Mouse (Mus musculus) gastrocnemius, adult 18-20 months (tissue): Measurements from ENCODE around the gene Gm10663. TPM values are rescaled to one million over a fixed set of nuclear protein-coding genes. Genes with fewer than 3 reads are reported as not detected.

Experiments used
- DNase-seq: peaks from one replicate; pipeline ENCODE4 v3.0.0; 2021; ENCODE audit warnings: low spot score
- long read RNA-seq, 2 experiments: library from polyadenylated mRNA; stranded (forward); transcript quantifications; one replicate each; pipeline ENCODE4 v2.0.0; 2021
- total RNA-seq, 2 experiments: library from RNA; stranded (reverse); gene quantifications; 2 replicates each; pipeline ENCODE4 v1.2.3; 2021

Gene Gm10663
- not detected for total RNA-seq
- long read RNA-seq, experiment 1 = 0 reads
- long read RNA-seq, experiment 2 = 0 reads

DNA sequence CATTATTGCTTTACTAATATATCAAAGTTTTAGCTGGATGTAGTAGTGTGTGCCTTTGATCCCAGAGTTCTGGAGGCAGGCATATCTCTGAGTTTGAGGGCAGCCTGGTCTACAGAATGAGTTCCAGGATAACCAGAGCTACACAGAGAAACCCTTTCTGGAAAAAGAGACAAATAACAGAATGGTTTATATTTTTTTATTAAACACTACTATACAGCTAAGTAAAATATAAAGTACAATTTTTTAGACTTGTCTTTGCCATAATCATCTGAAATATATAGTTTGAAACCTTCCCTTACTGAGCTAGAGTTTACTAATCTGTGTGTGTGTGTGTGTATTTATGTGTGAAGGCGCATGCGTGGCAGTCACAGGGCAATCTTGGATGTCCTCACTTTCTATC, at the start of gene Gm10663:
TSS of gene Gm10663 (plus strand) at position 301 of the 400 bp plus-strand sequence.
- DNase-seq = no peak

DNA sequence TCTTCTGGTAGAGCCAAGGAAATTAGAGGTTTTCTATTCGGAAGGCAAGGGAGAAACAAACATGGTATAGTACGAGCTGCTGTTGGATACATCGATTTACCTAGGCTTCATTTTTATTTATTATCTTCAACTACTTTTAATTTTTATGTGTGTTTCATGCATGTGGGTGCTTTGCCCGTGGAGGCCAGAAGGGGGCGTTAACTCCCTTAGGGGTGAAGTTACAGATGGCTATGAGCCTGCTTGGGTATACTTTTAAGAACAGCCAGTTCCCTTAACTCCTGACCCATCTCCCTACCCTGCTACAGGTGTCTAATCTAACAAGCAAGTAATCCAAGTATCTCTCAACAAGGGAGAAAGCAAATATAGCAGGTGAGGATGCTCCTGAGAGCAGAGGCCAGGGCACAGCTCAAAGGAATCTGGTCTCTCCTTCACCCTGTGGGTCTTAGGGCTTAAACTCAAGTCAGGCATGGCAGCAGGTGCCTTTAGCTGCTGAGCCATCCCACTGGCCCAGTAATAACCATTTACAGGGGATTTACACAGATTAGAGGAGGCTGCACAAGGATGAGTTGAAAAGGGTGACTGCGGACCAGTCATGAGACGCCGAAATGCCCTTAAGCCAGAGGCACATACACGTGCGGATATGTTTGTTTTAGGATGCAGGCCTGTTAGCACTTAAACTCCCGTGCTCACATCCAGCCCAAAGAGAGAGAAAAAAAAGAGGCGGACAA, 45.7 kb upstream of the Gm10663 start:
- no peak for DNase-seq

DNA sequence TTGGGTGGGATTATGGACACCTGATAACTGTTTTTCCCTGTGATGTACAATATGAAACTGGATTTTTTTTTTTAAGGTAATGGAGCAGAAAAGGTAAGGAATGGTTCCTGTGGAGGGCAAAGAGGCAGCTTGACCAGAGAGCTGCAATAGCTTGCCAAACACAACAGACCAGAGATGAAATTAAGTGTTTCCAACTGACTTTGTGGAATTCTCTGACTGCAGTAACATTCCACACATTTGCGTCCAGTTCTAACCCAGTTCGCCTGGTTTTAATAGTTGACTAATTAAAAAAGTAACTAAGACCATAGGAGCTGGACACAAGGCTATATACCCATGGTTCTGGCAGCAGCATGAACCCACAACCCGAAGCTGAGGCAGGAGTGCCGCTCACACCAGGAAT, 45.1 kb upstream of the Gm10663 start:
- no peak for DNase-seq

DNA sequence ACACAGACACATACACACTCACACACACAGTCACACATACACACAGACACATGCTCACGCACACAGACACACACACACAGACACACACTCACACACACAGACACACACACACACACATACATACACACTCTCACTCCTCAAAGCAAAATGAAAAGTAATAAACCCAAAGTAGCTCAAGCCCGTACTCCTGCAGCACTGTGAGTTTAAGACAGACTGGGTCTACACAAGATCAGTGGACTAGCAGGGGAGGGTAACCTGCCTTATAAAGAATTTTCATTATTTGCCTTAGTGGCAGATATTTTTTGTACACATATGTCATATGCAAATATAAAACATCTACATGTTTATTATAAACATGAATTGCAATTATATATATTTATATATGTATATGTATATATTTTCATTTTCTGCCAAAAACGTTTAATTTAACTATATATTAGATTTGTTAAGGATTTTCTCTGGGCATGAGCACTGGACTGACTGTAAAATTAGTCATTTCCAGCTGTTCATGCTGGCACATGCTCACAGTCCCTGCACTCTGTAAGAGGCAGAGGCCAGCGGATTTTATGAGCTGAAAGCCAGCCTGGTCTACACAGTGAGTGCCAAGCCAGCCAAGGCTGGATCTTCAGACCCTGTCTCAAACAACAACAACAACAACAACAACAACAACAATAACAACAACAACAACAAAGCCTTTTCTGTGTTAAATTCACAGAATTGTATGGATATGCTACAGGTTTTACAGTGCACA, 43.9 kb upstream of the Gm10663 start:
- no peak for DNase-seq

DNA sequence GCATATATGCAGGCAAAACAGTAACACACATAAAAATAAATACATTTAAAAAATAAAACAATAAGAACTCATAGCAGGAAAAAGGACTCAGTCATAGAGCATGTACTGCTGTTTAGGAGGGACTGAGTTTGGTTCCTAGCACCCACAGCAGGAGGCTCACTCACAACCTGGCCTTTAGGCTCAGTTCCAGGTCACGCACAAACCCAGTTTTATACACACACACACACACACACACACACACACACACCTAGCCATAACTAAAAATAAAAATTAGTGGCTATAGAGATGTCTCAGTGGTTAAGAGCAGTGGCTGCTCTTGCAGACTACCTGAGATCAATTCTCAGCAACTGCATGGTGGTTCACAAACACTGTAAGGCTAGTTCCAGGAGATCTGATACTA, 42.7 kb upstream of the Gm10663 start:
- DNase-seq = no peak

DNA sequence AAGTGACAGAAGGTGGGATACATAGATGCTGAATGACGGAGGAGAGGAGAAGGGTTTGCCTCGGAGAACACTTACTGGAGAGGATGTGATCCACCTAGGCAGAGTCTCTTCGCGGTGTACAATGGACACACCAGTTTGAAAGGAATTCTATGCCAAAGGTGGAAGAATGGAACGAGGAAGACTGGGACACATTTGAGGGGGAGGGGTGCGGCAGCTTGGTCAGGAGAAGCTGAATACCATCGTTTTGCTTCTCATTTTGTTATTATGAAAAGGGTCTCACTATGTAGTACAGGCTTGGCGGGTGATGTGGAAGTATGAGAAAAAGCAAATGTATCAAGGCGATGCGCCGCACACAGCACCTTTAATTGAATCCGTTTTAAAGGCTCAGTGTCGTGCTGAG, 41.8 kb upstream of the Gm10663 start:
- DNase-seq = no peak

DNA sequence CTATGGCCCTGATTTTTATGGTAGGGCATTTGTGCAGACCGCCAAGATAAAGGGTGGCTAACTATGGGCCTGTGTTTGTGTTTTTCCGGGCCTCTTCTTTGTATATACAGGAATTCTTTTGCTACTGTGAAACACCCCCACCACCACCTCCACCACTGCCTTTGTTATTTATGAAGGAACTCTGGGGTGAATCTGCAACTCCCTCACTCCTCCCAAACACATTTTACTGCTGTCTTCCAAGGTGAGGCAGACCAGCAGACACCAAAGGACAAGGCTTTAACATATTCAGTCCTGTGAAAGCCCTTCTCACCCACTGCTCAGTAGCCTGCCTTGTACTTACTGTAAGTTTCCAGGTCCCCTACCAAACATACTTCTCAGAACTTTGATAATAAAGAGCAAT, 40.7 kb upstream of the Gm10663 start:
- DNase-seq = no peak

DNA sequence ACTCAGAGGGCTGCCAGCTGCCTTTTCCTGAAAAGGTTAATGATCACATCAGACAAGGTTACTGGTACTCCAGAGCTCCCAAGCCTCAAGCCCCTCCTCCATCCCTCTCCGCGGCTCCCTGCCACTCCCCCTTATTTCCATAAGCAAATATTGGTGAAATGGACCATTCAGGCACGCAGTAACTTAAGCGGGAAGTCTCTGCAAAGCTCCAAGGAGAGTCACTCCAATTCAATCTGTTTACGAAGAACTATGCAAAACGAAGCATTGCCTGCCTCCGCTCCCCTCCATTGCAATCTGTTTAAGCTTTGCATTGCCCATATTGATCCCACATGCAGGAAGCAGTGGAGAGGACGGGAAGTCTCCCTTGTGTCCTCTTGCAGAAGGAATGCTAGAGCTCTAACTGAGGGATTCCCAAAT, 37.7 kb upstream of the Gm10663 start, which contains the start of gene Apela:
TSS of gene Apela (minus strand) at position 220 of the 417 bp plus-strand sequence.
- no peak for DNase-seq

DNA sequence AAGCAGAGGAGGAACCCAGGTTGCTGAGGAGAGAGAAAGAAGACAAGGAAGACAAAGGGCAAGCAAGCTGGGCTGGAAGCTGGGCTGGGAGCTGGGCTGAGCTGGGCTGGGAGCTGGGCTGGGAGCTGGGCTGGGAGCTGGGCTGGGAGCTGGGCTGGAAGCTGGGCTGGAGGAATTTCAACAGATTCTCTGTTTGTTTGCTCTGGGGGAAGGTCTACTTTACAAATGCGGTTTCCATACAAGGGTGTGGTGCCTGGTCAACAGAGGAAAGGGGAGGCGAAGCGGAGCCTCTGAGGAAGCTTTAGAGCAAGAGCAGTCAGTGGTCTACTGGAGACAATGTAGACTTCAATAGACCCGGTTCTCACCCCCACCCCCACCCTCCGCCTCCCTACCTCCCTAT, 28.3 kb upstream of the Gm10663 start:
- DNase-seq = no peak

DNA sequence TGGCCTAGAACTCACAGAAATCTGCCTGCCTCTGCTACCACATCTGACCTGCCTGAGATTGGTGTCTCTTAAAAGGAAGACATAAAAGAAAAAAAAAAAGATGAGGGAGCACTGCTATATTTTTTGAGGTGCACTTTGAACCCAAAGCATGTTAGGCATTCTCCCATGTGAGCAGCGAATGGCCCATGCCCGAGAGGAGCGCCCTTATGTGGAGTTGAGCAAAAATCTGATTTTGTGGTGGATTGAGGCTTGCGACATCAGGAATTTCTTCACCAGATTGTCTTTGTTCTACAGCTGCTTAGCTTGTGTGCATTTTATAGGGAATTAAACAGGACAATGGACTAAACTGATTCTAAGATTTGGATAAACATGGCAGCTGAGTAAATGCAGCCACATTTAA, 27.6 kb upstream of the Gm10663 start:
- DNase-seq = no peak

DNA sequence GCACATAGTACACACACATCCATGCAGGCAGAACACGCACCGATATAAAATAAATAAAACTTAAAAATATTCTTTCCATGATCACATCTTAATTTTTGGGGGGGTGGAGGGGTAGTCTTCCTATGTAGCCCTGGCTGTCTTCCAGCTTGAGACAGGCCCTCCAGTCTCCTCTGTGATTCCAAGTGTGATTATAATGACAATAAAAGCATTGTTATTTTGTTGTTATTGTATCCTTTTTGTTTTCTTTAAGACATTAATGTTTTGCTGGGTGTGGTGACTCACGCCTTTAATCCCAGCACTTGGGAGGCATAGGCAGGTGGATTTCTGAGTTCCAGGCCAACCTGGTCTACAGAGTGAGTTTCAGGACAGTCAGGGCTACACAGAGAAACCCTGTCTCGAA, 27.0 kb upstream of the Gm10663 start:
- no peak for DNase-seq

DNA sequence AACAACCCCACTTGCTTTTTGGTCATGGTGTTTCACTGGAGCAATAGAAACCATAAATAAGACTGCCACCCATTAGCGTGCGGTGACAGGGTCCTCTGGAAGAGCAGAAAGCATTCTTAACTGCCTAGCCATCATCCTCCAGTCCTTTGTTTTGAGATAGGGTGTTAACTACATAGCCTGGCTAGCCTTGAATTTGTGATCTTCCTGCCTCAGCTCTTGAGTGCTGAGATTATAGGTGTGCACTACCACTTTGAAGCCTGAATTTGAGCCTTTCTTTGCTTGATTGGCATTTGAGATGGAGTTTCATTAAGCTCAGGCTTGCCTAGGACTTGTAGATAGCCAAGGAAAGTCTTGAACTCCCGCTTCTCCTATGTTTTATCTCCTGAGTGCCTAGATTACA, 21.3 kb upstream of the Gm10663 start:
- DNase-seq = no peak

DNA sequence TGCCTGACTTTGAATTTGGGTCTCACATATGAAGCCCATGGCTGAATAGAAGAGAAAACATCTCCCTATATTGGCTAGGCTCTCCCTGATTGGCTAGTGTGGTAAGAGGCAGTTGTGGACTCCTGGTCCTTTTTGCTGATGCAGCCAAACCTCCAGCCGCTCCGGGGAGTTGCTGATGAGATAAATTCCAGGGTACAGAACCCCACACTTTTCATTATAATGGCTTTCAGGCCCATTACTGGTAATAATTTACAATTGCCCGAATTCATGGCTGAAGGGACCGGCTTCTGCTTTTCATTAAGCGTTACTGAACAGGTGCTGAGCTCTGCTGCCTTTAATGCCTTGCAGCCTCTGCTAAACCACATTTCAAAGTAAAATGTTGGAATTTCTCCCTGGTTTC, 20.9 kb upstream of the Gm10663 start:
- DNase-seq = no peak

DNA sequence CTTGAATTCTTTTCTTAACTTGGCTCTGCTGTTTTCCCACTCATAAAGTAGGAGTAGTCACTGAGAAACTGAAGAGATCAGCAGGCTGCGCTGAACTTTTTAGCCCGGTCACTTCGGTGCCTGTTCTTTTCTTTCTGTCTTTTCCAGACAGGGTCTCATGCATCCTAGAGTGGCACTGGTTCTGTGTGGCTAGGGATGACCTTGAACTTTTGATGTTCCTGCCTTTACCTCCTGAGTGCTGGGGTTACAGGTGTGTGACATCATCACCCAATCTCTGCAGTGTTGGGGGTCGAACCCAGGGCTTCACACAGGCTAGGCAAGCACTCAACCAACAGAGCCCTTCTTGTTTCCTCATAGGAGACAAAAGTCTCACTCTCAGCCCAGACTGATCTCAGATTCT, 18.1 kb upstream of the Gm10663 start:
- DNase-seq = no peak

DNA sequence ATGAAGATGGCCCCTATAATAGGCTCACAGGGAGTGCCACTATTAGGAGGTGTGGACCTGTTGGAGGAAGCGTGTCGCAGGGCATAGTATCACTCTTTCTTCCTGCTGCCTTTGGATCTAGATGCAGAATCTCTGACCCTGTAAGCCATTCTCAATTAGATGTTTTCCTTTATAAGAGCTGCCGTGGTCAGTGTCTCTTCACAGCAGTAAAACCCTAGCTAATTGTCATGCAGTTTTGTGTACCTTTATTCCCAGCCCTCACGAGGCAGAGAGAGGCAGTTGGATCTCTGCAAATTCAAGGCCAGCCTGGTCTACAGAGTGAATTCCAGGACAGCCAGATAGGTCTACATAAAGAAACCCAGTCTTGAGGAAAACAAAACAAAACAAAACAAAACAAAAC, 12.6 kb upstream of the Gm10663 start:
- DNase-seq = no peak

DNA sequence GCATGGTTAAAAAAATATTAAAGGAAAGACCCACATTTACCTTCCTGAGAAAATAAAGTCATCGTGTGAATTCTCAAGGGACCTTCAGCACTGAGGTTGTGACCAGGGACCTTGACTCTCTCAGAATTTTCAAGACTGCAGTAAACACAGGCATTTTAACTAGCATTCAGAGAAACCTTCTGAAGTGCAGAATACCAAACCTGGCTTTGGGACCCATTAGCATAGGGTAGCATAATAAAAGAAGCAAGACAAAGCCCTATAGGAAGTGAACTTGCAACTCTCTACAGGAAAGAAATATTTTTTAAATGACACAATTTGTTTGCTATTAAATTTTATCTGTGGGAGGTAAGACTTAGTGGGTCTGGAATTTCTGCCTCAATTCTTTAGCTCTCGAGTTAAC, 10.8 kb upstream of the Gm10663 start:
- no peak for DNase-seq

DNA sequence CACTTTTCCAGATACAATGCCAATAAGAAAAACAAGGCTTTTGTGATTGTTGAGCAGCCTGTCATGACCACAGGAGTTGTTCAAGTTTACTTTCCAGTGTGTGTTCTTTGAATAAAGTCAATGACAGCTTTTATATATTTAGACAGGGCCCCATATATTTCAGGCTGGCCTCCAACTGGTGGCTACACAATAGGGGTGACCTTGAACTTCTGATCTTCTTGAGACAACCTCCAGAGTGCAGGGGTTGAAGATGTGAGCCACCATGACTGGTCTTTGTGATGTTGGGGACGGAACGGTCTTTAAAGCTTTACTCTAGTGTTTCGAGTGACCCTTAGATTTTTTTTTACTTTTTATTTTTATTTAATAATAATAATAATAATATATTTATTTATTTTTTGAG, 9.2 kb upstream of the Gm10663 start:
- DNase-seq = no peak

DNA sequence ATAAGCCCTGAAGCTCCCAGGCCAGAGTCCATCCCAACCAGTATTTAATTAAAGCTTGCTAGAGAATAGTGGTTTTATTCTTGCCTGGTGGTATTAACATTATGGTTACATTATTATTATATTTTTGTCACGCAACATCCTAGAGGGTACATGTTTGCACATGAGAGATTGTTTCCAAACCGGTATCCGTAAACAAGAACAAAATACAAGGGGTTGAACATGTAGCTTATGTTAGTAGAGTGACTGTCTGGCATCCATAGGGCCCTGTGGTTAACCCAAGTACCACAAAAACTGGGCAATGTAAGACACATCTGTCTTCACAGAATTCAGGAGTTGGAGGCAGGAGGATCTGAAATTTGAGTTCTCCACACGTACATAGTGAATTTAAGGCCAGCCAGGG, 7.8 kb upstream of the Gm10663 start:
- DNase-seq = no peak

DNA sequence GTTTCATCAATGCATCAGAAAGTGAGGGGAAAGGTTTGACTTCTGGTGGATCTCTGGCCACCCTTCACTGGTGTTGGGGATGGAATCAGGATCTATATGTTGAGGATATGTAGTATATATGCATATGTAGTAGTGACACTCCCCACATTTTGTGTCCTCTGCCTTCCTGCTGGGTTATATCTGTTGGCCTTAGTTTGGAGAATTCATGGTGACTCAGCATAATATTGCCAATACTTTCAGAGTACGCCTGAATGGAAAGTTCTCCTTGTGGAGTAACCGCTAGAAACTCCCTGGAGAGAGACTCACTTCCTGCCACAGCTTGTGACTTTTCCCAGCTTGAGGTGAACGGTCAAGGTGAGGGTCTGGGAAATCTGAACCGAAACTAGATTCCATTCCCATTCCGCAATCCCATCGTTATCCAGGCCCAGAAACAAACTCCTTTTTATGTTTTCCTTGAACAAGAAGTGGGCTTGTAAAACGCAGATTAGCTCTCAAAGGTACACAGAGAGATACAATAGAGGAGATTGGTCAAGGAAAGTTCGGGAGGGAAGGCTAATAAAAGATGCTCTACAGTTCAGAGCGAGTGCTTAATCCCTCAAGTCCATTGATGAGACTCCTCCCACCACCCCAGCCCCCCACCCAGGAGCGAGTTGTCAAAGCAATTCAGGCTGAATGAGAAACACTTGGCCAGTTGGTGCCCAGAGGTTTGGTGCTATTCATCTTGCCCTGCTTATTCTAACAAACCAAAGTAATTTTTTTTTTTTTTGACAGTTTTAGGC, 7.0 kb upstream of the Gm10663 start:
- no peak for DNase-seq

DNA sequence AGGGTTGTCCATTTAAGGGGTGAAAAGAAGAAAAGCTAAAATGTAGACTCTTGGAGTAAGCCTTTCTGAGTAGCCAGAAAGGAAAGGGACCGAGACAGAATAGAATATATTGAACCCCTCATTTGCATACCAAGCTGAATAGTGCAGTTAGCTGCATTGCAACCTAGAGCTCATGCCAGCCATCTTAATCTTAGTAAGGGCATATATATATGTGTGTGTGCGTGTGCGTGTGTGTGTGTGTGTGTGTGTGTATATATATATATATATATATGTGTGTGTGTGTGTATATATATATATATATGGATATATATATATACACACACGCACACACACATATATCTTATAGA, 6.4 kb upstream of the Gm10663 start:
- DNase-seq = no peak

DNA sequence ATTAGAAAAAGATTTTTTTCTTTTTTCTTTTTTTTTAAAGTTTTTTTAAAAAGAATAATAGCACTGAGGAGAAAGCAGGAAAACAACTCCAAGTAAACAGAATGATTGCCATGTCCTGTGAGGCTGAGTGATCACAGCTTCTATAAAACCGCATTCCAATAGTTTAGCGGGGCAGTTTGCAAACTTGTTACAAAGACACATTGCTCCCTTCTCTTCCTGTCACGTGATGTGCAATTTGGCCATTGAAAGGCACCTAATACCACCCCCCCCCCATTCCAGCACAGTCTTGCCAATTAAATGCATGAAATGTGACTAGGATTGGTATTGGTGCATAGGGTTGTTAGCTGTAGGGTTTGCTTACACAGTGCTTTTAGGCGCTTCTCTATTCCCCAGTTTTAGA, 3.8 kb upstream of the Gm10663 start:
- DNase-seq = no peak

DNA sequence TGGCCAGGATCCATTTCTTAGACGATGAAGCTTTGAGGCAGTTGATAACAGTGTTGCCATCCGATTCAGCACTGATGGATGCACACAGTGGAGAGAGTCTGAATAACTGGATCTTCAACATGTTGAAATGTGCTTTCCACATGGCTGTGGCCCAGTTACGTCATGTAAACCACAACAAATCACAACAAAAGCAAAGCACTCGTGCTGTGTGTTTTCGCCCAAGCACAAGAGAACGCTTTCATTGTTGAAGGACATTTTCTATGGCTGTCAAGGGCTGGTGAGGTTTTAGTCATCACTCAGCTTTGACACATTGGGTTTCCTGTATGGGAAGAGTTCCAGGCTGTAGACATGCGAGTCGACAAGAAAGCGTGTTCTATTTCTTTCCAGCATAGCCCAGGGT, 5.9 kb downstream of the Gm10663 start:
- no peak for DNase-seq
